14 mouse cellular contexts compared by ENCODE assay signal in the genomic region with DNA sequence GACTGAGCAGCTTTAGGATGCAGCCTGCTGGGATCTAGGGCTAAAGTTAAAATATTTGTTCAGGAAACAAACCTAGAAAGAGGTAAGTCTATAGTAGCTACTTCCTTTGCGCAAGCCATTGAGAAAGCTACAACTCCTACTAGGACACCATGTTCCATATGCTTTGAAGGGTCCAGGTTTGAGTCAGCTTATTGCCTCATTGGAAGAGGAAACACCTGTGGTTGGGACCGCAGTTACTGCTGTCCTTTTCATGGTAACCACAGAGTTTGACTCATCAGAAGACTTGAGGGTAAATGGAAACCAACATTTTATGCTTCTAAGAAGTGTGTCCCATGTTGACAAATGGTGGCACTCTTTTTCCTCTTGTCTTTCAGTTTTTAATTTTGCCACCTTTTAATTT.
"Had no signal": no experiment of that assay in that cellular context is flagged by ENCODE, and none has a peak within 500 bp of the region (broad histone marks: within the 10 kb centered on the region; RNA-seq: fewer than 3 reads in every experiment).

No protein-coding gene starts in this region.

- ATAC-seq: midbrain, embryonic 13.5 days; midbrain, embryonic 15.5 days had no signal

- H3K27ac ChIP-seq: liver, embryonic 15.5 days; midbrain, embryonic 13.5 days; midbrain, embryonic 15.5 days; neural tube, embryonic 12.5 days; stomach, embryonic 15.5 days; stomach, postnatal 0 days had no signal

- H3K4me3 ChIP-seq: liver, embryonic 15.5 days; megakaryocyte, embryonic 14.5 days; midbrain, embryonic 13.5 days; midbrain, embryonic 15.5 days; neural tube, embryonic 12.5 days; stomach, embryonic 15.5 days had no signal

- H3K36me3 ChIP-seq: liver, embryonic 15.5 days; midbrain, embryonic 13.5 days; midbrain, embryonic 15.5 days; neural tube, embryonic 12.5 days; stomach, embryonic 15.5 days had no signal

- DNase-seq: lung, adult 18-20 months; lung, embryonic 14.5 days; lung, postnatal 10 days; lung, postnatal 4 days; right cerebral cortex, postnatal 14 days; thymus, postnatal 25 days; thymus, postnatal 4 days had no signal

- H3K27me3 ChIP-seq: liver, embryonic 15.5 days; megakaryocyte, embryonic 14.5 days; midbrain, embryonic 15.5 days; neural tube, embryonic 12.5 days; stomach, embryonic 15.5 days had no signal

- H3K4me1 ChIP-seq: liver, embryonic 15.5 days; megakaryocyte, embryonic 14.5 days; stomach, embryonic 15.5 days had no signal
